Mouse (Mus musculus) brain, embryonic 18.5 days (tissue): ENCODE results near the gene Morn1.

ENCODE experiments used
- DNase-seq: peaks from one replicate; pipeline ENCODE4 v3.0.0-alpha.2; 2012; ENCODE audit warnings: low read depth, low spot score

Gene Morn1

DNA sequence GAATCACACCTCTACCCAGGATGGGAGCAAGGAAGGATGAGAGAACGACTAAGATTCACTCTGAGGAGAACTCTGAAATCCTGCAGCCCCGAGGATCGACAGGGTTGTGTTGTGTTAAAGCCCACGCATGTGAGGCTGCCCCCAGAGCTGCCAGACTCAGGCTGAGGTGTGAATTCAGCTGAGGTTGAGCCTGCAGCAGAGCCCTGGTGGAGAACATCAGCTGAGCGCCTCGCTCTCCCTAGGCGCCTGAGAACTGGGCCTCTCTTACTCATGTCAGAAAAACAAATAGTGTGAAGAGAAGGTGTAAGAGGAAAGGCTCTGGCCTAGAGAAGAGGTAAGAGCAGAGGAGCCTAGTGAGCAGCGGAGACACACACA, 72.2 kb downstream of the Morn1 start:
- DNase-seq: no peak

DNA sequence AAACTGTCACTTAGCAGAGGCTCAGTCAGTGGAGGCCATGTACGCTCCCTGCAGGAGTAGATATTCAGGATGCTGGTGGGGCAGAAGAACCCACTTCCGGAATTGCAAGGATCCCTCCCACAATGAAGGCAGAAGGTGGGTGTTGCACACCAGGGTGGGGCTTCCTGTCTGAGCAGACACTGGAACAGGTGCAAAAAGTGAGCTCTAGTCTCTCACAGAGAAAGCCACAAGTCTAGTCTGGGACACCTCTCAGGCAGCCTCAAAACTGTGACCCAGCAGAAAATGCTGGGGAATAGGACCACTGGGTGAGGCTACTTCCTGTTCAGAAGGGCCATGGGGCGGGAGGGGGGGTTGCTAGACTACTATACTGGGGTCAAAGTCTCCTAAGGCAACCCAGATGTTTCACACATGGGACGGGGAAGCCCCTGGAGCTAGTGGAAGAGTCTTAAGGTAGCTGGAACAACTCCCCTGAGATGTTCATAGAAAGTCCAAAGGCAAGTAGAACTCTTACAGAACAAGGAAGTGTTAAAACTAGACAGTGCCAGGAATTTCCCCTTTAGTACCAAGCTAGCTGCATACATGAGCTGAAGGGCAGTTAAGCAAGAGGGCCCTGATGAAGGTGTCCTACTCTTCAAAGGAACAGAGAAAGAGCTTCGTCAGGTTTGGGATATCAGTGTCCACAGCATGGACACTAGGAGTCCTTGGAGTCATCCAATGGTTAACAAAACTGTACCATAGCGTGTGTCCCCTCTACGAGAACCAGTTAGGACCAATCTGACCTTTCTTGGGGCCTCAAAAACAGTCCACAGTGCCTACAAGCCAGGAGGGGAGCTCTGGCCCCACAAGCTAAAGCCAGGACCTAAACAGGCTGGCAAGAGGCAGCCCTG, 76.3 kb downstream of the Morn1 start:
- no peak for DNase-seq

DNA sequence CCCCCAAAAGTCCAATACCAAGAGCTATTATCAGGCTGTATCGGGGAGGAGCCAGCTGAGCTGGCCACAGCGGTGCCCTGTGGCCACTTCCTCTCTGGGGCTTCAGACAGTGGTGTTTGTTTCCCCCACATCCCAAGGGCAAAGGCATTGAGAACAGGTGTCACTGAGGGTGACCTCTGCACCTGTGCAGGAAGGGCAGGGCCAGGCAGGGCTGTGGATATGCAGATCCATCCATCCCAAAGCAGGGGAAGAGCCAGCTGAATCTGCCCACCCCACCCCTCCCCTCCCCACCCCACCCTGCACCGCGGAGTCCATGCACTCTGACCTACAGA, 76.9 kb downstream of the Morn1 start:
- DNase-seq: no peak

DNA sequence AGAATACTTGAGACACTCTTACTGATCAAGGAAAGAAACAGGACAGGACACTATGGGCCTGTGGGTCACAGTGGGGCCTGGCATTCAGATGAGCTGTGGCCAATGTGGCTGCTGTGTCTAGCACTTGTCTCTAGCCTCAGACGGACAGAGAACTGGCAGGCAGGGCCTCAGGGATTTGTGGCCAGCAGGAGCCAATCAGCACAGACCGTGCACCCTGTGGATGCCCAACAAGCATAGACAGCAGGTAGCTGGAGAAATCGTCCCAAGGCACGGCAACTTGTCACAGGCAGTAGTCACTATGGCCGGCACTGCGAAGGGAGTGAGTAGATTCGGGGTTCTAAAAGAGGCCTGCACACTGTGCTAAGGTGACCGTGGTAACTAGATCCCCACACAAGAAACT, 77.3 kb downstream of the Morn1 start:
- DNase-seq: no peak

DNA sequence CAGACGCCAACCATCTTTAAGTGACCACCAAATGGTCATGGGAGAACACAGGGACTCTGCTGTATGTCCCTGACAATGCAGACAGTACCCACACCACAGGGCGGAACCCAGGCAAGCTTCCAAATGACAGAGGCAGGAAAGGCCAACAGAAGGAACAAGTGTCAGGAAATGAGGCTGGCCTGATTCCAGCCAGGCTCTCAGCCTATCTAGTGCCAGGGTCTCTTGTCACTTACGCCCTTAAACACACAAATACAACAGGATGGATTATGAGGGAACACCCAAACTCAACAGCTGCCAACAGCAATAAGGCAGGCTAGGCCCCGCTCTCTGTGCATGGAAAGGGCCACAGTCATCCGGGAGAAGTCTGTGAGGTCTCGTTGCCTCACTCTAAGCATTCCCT, 78.2 kb downstream of the Morn1 start:
- no peak for DNase-seq

DNA sequence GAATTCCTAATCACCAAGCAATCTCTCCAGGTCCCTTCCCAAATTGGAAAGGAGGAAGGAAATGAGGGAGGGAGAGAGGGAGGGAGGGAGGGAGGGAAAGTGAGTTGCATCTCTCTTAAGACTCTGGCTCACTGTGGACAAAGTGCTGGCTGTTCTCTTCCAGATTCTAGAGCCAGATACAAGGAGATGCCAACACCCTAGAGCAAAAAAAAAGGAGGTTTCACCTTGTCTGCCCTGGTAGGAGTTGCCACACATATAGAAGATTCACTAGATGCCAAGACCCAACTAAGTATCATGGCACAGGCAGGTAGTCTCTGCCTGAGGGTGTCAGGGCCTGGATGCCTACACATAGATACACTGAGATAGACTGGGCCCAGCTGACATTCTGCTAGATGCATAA, 79.5 kb downstream of the Morn1 start:
- no peak for DNase-seq

DNA sequence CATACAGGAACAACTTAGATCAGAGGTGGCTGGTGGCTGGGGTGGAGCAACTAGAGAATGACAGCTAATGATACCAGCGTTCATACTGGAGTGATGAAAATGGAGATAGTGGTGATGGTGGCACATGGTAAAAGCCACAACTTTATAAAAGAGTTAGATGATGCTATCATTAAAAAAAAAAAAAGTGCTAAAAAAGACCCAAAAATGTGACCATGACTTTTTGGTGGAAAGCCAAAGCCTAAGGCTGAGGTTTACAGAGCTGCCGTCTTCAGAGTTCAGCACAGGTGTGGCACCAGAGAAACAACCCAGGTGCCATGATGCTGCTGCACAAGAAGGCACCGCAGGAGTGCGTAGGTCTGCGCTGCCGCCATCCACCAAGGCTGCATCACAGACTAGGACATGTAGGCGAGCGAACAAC, 82.5 kb downstream of the Morn1 start:
- DNase-seq: no peak

DNA sequence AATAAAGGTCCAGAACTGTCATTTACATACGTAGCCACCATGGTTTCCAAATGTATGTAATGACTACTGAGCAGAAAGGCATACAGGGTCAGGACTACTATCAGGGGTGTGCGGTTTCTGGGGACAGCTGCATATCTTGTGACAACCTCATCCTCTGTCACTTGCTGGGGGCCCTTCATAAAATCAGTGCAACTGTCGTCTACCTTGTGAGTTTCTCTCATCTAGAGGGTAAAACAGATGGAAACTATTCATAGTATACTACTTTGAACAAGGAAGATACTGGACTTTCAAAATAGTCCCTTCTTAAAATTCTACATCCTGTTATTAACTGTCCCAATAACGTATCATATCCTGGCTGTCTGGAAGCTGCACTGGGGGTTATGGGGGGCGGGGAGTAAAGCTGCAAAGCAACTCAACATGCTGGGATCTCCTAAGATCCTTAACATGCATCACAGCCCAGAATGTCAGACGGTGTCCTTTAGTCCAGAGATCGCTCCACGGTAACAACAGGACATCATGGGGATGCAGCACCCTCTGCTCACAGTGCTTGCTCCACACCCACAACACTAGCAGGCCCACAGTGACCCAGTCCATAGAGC, 84.3 kb downstream of the Morn1 start:
- DNase-seq: no peak

DNA sequence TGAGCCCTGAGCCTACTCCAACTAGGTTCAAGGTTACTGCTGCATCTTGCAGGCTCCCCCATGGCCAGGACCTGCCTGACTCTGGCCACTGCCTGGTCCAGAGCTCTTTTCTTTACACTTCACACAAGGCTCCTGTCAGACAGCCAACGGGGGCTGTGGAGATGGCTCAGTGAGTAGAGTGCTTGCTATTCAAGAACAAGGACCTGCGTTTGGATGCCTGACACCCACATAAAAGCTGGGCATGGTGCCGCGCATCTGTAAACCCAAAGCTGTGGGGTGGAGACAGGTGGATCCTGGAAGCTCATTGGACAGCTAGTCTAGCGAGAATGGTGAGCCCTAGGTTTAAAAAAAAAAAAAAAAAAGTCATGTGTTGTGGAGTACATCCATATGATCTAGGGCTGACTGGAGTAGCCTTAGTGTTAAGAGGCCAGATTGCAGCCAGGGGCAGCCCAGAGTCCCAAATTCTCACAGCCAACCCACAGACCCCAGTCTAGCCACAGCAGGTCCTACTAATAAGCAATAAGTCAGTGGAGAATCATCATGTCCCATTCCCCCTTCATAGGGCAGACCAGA, 85.7 kb downstream of the Morn1 start:
- DNase-seq: no peak

DNA sequence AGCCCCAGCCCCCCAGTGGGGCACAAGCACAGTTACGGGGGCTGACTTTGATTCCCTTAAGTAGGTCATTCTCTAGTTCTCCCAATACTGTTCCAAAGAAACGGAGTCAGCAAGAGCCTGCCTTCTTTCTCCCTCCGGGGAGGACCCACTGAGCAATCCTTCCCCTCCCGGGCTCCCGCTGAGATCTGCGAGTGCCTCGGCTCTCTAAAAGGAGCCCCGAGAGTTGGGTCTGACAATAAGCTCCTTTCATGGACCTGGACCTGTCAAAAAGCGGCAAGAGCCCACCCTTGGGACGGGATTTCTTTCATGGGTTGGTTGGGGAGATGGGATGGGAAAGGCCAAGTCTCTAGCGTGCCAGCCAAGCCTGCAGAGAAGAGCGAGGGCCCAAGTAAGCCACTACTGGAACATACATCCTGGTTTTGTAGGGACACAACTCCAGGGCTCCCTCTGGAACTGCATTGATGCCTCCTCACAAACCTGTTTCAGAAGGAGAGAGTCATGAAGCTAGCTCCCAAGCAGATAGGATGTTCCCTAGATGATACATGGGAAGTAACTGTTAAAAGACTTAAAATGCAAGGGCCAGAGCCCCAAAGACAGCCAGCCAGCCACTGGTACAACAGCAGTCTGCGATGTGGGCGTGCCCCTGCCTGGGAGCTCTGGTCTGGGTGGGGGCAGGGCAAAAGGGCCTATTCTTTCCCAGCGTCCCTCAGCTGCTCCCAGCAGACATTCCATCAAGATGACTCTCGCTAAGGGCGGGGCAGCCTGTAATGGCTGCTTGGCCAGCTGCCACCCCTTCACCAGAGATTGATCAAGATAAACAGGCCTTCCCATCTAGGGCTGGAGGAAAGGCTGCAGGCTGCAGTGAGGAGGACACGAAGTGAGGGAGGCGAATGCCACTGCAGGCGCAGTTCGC, 86.8 kb downstream of the Morn1 start:
- peak; percentile 40 for DNase-seq

DNA sequence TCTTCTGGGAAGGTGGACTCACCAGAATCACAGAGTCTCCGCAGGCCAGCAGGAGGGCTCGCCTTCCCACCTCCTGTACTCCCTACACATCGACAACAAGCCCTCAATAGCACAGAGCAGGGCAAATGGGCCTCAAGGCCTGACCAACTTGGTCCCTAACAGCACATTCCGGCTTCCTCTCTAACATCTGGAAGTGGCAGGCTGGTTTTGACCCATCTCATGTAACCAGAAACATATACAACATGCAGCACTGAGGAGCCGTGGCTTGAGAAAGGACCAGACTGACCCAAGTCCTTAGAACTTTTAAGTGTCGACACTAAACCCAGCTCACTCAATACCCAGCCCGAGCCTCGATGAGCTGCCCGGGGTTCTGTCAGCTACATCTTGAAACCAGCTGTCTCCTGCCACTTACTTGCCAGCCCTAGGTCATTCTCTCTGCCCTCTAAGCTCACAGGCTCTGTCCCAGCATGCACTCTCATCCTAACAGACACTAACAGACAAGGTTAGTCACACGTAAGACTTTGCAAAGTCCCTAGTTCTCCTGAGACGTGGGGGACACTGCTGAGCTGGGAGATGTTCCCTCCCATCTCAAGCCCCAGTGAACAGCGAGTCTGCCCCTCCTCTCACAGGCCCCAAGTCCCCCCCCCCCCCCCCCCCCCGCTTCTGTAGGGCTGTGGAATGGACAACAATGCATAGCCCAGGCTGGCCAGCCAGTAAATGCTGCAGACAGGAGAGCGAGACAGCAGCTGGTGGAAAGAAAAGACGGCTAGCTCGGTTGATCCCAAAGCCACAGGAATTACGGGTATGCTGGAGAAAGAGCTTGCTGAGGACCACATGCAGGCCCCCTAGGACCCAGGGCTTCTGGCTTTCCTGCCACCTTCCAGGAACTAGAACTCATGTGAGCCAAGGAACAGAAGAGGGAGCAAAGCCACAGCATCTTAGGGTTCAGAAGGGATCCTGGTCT, 87.7 kb downstream of the Morn1 start:
- no peak for DNase-seq

DNA sequence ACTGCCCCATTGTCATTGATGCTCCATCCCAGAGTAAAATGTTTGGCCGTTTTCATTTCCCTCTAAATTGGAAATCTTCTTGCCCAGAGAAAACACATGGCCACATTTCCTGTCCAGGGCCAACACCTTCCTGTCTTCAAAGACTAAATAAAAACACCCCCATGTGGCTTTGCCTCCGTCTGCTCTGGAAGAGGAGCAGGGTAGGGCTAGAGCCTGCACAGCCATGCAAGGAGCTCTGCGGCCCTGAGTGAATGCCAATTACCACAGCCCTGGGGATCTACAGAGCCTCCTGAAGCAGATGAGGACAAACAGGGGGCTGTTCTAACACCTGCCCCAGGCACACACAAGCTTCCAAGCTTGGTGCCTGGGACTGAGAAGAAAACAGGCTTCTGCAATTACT, 89.8 kb downstream of the Morn1 start:
- DNase-seq: no peak

DNA sequence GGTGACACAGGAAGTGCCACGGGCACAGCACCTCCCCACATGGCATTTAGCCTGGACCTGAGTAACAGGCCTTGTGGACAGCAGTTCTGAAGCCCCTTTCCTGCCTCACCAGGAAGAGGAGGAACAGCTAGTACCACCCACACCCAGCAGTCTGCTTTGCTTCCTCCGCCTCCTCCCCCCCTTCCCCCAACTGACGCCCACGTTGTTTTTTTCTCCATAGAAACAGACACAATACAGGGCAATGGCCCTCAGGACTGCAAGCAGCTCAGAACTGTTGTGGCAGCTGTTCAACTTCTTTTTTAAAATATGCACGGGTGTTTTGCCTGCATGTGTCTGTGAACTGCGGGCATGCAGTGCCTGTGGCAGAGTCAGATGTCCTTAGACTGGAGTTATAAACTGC, 91.9 kb downstream of the Morn1 start:
- DNase-seq: peak; percentile 18

DNA sequence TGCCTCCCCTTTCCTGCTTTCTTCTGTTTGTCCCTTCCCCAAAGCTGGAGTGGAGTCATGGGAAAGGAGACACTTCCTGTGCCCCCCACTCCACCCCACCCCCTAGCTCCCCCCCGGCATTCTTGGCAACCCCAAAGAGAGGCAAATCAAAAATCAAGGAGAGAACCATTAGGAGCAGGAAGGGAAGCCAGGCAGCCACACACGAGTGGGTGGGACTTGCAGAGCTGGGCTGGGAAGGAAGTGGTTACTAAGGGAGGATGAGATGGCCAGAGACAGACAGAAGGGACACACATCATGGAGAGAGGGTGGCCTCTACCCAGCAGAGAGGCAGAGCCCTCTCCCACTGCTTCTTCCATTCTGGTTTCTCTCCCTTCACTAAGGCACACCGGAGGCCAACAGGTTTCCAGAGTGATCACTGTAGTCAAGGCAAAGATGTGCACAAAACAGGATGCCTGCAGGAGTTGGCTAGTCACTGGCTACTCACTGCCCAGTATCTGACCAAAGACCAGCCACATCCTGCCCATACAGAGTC, 92.7 kb downstream of the Morn1 start:
- DNase-seq: no peak

DNA sequence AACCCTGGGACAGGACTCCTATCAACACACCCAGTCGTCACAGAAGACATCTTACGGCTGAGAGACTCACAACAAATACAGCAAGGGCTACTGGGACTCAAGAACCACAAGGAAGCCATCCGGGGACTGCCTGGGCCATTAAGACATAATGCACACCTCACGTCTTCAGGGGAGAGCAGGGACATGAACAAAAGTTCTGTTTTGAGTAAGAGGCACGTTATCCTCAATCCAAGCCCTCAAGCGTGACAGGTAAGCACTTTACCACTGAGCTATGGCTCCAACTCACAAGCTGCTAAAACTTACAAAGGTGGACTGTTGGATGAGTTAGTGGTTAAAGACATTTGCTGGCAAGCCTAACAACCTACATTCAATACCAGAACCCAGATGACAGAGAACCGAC, 96.8 kb downstream of the Morn1 start:
- DNase-seq: no peak

DNA sequence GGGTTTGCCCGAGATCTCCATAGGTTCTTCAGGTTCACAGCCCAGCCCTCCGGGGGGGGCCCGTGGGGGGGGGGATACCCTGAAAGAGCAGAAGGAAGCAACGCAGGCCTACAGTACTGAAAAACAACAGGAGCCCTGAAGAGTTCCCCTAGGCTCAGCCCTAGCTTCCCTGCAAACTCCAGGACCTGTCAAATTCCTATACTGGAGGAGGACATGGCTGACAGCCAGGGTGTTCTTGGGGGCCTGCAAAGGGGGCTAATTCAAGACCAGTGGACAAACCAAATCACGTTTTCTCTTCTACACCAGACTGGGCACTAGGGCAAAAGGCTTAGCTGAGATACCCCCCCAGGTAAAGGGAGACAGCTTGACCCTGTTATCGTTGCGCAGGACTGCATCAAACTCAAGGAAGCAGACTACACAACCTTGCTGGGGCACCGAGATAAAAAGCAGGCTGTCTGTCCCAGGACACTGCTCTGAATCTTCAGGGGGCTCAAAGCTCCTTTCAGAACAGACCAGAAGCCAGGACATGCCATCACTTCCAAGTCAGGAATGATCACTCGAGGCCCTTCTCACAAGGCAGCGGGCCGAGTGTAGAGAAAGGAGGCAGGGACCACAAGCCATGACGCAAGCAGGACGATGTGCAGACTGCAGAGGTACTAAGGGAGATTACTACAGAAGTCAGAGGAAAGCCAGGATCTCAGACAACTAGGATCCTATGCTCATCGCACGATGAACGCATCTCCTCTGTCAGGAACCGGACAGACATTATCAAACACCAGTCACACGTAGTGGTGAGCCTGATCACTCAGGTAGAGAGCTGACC, 98.1 kb downstream of the Morn1 start:
- no peak for DNase-seq

DNA sequence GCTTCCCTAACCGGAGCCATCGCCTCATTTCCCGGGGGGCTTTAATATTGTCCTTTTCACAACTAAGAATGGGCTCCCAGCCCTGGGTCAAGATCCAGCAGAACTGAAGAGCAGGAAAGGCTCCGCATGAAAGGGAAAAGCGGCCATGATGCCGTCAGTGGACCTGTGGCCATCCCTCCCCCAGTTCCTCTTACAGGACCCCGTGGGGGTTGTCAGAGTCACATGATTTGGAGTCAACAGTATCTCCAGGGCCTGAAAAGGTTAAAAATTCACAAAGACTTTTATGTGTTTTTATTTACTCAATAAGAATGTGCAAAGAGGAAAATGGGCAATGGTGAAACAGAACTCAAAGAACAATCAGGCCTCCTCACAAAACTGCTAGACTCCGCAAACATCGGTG, 99.5 kb downstream of the Morn1 start:
- DNase-seq: no peak

DNA sequence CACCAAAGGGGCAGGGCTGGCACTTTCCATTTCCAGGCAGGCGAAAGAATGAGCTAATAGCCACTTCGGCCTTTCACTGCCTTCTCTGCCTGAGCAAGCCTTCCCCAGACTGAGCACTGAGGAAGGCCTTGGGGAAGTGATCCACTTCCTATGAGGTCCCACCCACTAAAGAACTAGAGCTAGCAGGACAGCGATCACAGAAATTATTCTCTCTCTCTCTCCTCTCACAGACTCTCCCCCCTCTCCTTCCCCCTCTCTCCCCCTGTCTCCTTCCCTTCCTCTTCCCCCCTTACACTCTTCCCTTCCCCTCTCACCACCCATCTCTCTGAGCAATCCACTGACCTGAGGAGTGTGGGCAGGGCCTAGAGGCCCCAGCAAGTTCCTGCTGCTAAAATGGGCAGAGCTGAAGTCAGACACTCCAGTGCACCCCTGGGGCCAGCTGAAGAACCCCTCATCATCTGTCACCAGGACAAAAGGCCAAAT, 100.9 kb downstream of the Morn1 start:
- DNase-seq: no peak

DNA sequence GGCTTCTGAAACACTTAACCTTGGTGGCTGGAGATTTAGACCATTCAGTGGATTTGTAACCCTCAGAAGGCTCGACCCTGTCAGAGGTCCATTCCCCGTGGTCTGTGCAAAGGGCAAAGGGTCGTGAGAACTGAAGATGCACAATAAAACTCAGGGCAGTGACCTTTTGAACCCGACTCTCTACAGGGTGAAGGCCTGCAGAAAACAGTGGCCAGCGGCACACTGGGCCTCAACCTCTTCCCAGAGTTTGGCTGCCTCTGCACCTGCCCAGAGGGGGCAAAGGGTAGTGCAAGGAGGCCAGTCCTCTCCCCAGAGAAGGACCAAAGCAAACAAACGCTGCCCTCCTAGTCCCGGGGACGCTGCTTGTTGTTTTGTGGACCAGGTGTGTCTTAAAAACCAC, 102.0 kb downstream of the Morn1 start:
- no peak for DNase-seq

DNA sequence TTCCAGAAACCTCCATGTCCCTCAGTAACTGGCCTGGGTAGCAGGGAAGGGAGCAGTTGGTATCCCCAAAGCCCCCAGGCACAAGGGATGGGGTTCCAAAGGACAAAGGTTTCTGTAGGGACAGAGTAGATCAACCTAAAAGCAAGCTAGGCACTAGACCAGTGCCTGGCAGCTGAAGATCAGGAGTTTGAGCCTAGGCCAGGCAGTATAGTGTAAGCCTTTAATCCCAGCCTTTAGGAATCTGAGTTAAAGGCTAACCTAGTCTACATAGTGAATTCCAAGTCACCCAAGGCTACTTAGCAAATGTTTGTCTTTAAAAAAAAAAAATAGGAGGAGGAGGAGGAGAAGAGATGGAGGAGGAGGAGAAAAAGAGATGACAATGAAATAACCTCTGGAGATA, 102.4 kb downstream of the Morn1 start:
- DNase-seq: no peak
